Mouse (Mus musculus) hindlimb bud, embryonic 11.5 days (tissue): ENCODE results near the gene Vmn1r111.
"Not testable (repeated sequence)": the region's sequence is repeated elsewhere in the genome, so short reads cannot be mapped to it uniquely, and the experiment has no call there.

Experiments
- DNase-seq: peaks from one replicate; pipeline ENCODE4 v3.0.0-alpha.2; 2012; ENCODE audit warnings: low read depth, low spot score; ENCODE audit errors: extremely low spot score

The Vmn1r111 gene

DNA sequence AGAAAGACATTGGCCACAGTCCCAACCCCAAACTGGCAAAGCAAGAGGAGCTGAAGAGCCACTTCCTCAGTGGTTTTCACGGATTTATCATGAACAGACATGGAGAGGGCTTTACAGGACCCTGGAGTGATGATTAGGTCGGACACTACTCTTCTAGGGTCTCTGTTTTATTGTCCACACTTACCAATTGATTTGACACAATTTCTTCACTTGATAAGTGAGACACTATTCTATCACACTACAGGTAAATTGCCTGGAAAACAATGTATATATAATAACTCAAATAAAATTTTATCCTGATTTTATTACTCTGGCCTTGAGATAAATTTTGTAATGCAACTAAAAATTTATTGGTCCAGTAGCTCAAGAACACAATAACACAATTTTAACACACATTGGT, at the start of gene Vmn1r111:
Vmn1r111 (minus strand) TSS at position 101 of the 400 bp plus-strand sequence.
- not testable (repeated sequence) for DNase-seq

DNA sequence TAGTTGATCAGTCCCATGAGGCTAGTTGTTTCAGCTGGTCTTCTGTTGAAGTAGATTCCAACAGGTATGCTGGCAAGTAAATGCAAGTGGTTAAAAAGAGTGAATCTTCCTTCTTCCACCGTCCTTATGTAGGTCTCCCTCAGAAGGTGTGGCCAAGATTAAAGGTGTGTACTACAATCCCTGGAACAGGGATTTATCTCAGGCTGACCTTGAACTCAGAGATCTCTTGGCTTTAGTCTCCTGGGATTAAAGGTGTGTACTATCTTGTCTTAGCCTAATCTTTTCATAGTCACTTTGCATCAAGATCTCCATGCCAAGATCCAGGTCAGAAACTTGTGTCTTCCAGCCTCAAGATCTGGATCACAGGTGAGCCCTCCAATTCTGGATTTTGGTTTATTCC, 27.5 kb upstream of the Vmn1r111 start, which contains the start of gene Gm10668:
Gm10668 (minus strand) TSS at position 101 of the 400 bp plus-strand sequence.
- not testable (repeated sequence) for DNase-seq

DNA sequence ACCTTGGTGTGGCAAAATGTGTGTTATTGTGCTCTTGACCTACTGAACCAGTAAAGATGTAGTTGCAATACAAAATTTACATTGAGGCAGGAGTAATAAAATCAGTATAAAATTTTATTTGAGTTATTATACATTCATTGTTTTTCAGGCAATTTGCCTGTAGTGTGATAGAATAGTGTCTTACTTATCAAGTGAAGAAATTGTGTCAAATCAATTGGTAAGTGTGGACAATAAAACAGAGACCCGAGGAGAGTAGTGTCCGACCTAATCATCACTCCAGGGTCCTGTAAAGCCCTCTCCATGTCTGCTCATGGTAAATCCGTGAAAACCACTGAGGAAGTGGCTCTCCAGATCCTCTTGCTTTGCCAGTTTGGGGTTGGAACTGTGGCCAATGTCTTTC, 34.4 kb downstream of the Vmn1r111 start, which contains the start of gene Vmn1r107:
Vmn1r107 (plus strand) TSS at position 301 of the 400 bp plus-strand sequence.
- not testable (repeated sequence) for DNase-seq
